Mouse (Mus musculus) bone marrow macrophage, adult 2 months (primary cell): ENCODE data around the gene Dio1.

Source experiments
- CTCF ChIP-seq: IDR thresholded peaks from 2 replicates; pipeline ENCODE4 v1.5.1; 2012; ENCODE audit warnings: low read depth, mild to moderate bottlenecking, low read length, moderate library complexity
- POLR2A ChIP-seq: IDR thresholded peaks from 2 replicates; pipeline ENCODE4 v1.6.1; 2012; ENCODE audit warnings: mild to moderate bottlenecking, low read depth, low read length, borderline replicate concordance

DNA sequence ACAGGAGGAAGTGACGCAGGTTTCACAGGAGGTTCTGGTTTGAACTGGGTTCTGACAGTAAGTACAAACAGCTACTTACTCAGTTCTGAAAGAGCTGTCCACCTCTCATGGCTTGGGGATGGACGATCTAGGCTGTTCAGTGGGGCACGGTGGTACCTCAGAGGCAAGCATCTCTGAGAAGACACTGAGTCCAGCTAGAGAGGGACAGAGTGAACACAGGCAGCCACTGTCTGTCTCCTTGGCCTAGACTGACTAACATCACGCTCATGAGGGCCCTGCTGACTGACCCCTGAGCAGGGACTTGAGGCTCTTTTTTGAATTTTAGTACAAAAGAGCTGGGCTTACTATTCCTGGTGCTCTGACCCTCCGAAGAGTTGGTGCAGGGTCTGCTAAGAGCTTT is 47.2 kb upstream of the Dio1 start:
- TF ChIP-seq POLR2A = no peak
- TF ChIP-seq CTCF = no peak
